Mouse (Mus musculus): ENCODE results near the gene Pigx. TPM values are rescaled to one million over a fixed set of nuclear protein-coding genes. Genes with fewer than 3 reads are reported as not detected.

Pigx gene
- total RNA-seq, 2 experiments from 2014 or later: 12.3 to 12.9 TPM

- intact Hi-C loops (cut with DNase I; ENCODE audit: low total_unique reads): no loop called here
These were observed 30.9 kb downstream of the Pigx start for GRCm38 (mm10) chr16:32068389-32069300.

GRCm38 (mm10) chr16:32066899-32067298, 32.6 kb downstream of the Pigx start:
- no peak for DNase-seq
- intact Hi-C loops (cut with DNase I; ENCODE audit: low total_unique reads): no loop called here

More at GRCm38 (mm10) chr16:32068389-32069300, 30.9 kb downstream of the Pigx start:
- no peak for DNase-seq

- intact Hi-C loops (cut with DNase I; ENCODE audit: low total_unique reads): no loop called here
These were observed 35.6 kb downstream of the Pigx start for GRCm38 (mm10) chr16:32063900-32064299.

GRCm38 (mm10) chr16:32062226-32062625, 37.3 kb downstream of the Pigx start:
- intact Hi-C loops (cut with DNase I; ENCODE audit: low total_unique reads): no loop called here
- no peak for DNase-seq

More at GRCm38 (mm10) chr16:32063900-32064299, 35.6 kb downstream of the Pigx start:
- DNase-seq: no peak

- DNase-seq: no peak
These were observed 39.6 kb downstream of the Pigx start for GRCm38 (mm10) chr16:32059840-32060523.

GRCm38 (mm10) chr16:32058817-32059216, 40.7 kb downstream of the Pigx start:
- intact Hi-C loops (cut with DNase I; ENCODE audit: low total_unique reads): no loop called here
- DNase-seq: no peak

More at GRCm38 (mm10) chr16:32059840-32060523, 39.6 kb downstream of the Pigx start:
- intact Hi-C loops (cut with DNase I; ENCODE audit: low total_unique reads): no loop called here

GRCm38 (mm10) chr16:32042367-32042766, 57.2 kb downstream of the Pigx start:
- intact Hi-C loops (cut with DNase I; ENCODE audit: low total_unique reads): no loop called here
- no peak for DNase-seq

Other genes with a start within 250 kb of the Pigx start
- gene Meltf, start 220.9 kb downstream of the Pigx start, total RNA-seq (2021): under 1 TPM in 1 of 2 experiments, not detected in 1; 0.04 TPM
- 1 to 10 TPM; 1.8 to 4.7 TPM for gene Pigz, start 165.9 kb downstream of the Pigx start, total RNA-seq (2021)
- 10 to 100 TPM; 43.1 to 43.3 TPM for gene 0610012G03Rik, start 151.2 kb downstream of the Pigx start, total RNA-seq (2021)
- 10 to 100 TPM; 16.3 to 20.6 TPM for gene Ncbp2, start 151.2 kb downstream of the Pigx start, total RNA-seq (2021)
- 10 to 100 TPM; 11.0 to 11.3 TPM for gene Senp5, start 96.5 kb downstream of the Pigx start, total RNA-seq (2021)
- gene Pak2, start 20.4 kb downstream of the Pigx start, total RNA-seq (2021): 10 to 100 TPM; 18.9 to 19.7 TPM
- gene Cep19, start 60 bp upstream of the Pigx start, total RNA-seq (2021): 1 to 10 TPM; 6.1 to 7.6 TPM
- 1 to 10 TPM; 5.3 to 5.6 TPM for gene Nrros, start 65.9 kb upstream of the Pigx start, total RNA-seq (2021)
- not detected for gene Bex6, start 80.1 kb upstream of the Pigx start, total RNA-seq (2021)
- gene Fbxo45, start 147.4 kb upstream of the Pigx start, total RNA-seq (2021): 10 to 100 TPM in 1 of 2 experiments, 1 to 10 TPM in 1; 9.4 to 10.2 TPM
- 1 to 10 TPM; 5.1 to 5.6 TPM for gene Wdr53, start 147.5 kb upstream of the Pigx start, total RNA-seq (2021)
- gene Smco1, start 171.7 kb upstream of the Pigx start, total RNA-seq (2021): 10 to 100 TPM; 24.5 to 42.0 TPM
- 10 to 100 TPM; 10.4 to 11.0 TPM for gene Rnf168, start 177.7 kb upstream of the Pigx start, total RNA-seq (2021)
- 10 to 100 TPM; 19.5 to 23.0 TPM for gene Ubxn7, start 232.5 kb upstream of the Pigx start, total RNA-seq (2021)

Measured in gastrocnemius, postnatal 14 days (tissue).